In genomic region chrX:12927797-12928589, GRCm38 (mm10) we compare ENCODE assay signal across 13 mouse cellular contexts.
DNase-seq lines count a peak whose midpoint lies in the region; ATAC-seq and TF ChIP-seq lines count a peak whose summit lies in the region.
"Had no signal": no experiment of that assay in that cellular context is flagged by ENCODE, and none has a peak within 500 bp of the region (broad histone marks: within the 10 kb centered on the region; RNA-seq: fewer than 3 reads in every experiment).

No protein-coding gene starts in this region.

- no peaks in the 10 kb centered on the region for H3K79me2 ChIP-seq in heart, adult 2 months (replicated peaks; ENCODE audit: control insufficient read depth, insufficient read depth, low read length)

- no peaks in the 10 kb centered on the region for H3K36me3 ChIP-seq in heart, embryonic 14.5 days (ENCODE audit: control insufficient read depth, insufficient read depth, low read length)
- no peaks in the 10 kb centered on the region for H3K36me3 ChIP-seq in heart, adult 2 months (ENCODE audit: control insufficient read depth, insufficient read depth, low read length)
- H3K36me3 ChIP-seq in testis, adult 2 months (ENCODE audit: control insufficient read depth, insufficient read depth, low read length), result no peaks in the 10 kb centered on the region
- H3K36me3 ChIP-seq in embryonic facial prominence, embryonic 10.5 days (replicated peaks), result no peaks in the 10 kb centered on the region
- no peaks in the 10 kb centered on the region for H3K36me3 ChIP-seq in kidney, embryonic 16.5 days (ENCODE audit: insufficient read depth, low read length)

- 36% methylated on average over 11 of the region's 11 CpGs for WGBS in heart, embryonic 14.5 days
- WGBS in heart, adult 2 months, result 48% methylated on average over 11 of the region's 11 CpGs
- WGBS in embryonic facial prominence, embryonic 10.5 days, result 52% methylated on average over 11 of the region's 11 CpGs
- WGBS in kidney, embryonic 16.5 days, result 59% methylated on average over 11 of the region's 11 CpGs

- DNase-seq in heart, adult 2 months, result no peak
- DNase-seq in testis, postnatal 10 days (ENCODE audit: low spot score), result no peak
- DNase-seq in embryonic facial prominence, embryonic 10.5 days (ENCODE audit: low spot score), result peak; percentile 24
- no peak for DNase-seq in kidney, postnatal 4 days
- DNase-seq: adrenal gland, postnatal 14 days; gastrocnemius, postnatal 14 days; kidney, adult 9 months; lung, embryonic 14.5 days; spleen, adult 18-20 months had no signal

- peaks cover 0 to 3% of the 10 kb centered on the region in 2 experiments; a peak in 1 of 4 replicates for H3K4me1 ChIP-seq in heart, embryonic 14.5 days (ENCODE audit: control insufficient read depth in 2 of 2, insufficient read depth in 2 of 2, low read length in 2 of 2)
- no peaks in the 10 kb centered on the region for H3K4me1 ChIP-seq in heart, adult 2 months (ENCODE audit: control insufficient read depth, insufficient read depth, low read length)
- H3K4me1 ChIP-seq in testis, adult 2 months (ENCODE audit: control insufficient read depth, insufficient read depth, low read length), result no peaks in the 10 kb centered on the region; the same call in 1 of the 2 replicates
- H3K4me1 ChIP-seq in embryonic facial prominence, embryonic 10.5 days, result peaks cover 7% of the 10 kb centered on the region; the same call in 1 of the 2 replicates
- no peaks in the 10 kb centered on the region for H3K4me1 ChIP-seq in kidney, embryonic 16.5 days (ENCODE audit: insufficient read depth, low read length)

- H3K27ac ChIP-seq in heart, embryonic 14.5 days (replicated peaks in 1 of 2; ENCODE audit: control insufficient read depth in 1 of 2, insufficient read depth in 1 of 2, low read depth in 2 of 2, low read length in 2 of 2), result peak overlapping the region; percentile 53 to 69
- no peak overlapping the region for H3K27ac ChIP-seq in heart, adult 2 months
- H3K27ac ChIP-seq in testis, adult 2 months (ENCODE audit: control insufficient read depth, insufficient read depth, low read depth, low read length), result peak overlapping the region; percentile 53; the same call in 1 of the 2 replicates
- no peak overlapping the region for H3K27ac ChIP-seq in embryonic facial prominence, embryonic 10.5 days (replicated peaks)
- H3K27ac ChIP-seq in kidney, embryonic 16.5 days (ENCODE audit: low read length), result no peak overlapping the region

- H3K27me3 ChIP-seq in heart, embryonic 14.5 days (ENCODE audit: control insufficient read depth, insufficient read depth, low read length), result no peaks in the 10 kb centered on the region; the same call in 1 of the 2 replicates
- no peaks in the 10 kb centered on the region for H3K27me3 ChIP-seq in heart, adult 2 months (ENCODE audit: control insufficient read depth, insufficient read depth, low read length)
- no peaks in the 10 kb centered on the region for H3K27me3 ChIP-seq in testis, adult 2 months (ENCODE audit: control insufficient read depth, insufficient read depth, low read length)
- peaks cover 12% of the 10 kb centered on the region for H3K27me3 ChIP-seq in embryonic facial prominence, embryonic 10.5 days (replicated peaks; ENCODE audit: low read depth, poor library complexity, severe bottlenecking)
- H3K27me3 ChIP-seq in kidney, embryonic 16.5 days (ENCODE audit: insufficient read depth, low read length), result no peaks in the 10 kb centered on the region

- H3K9ac ChIP-seq in heart, embryonic 14.5 days (ENCODE audit: low read length), result no peak overlapping the region
- no peak overlapping the region for H3K9ac ChIP-seq in heart, adult 2 months (ENCODE audit: low read depth, low read length)
- H3K9ac ChIP-seq in kidney, embryonic 16.5 days (replicated peaks; ENCODE audit: low read length), result no peak overlapping the region
- H3K9ac ChIP-seq: lung, embryonic 14.5 days had no signal

- no peaks in the 10 kb centered on the region for H3K9me3 ChIP-seq in heart, embryonic 14.5 days (ENCODE audit: control insufficient read depth, low read length)
- H3K9me3 ChIP-seq in embryonic facial prominence, embryonic 10.5 days, result no peaks in the 10 kb centered on the region
- no peaks in the 10 kb centered on the region for H3K9me3 ChIP-seq in kidney, embryonic 16.5 days (ENCODE audit: low read length)

- intact Hi-C loops in heart, adult 2 months (cut with DNase I), result no loop called here

- no peak for TF ChIP-seq EP300 in heart, adult 2 months (IDR thresholded peaks at IDR 0.05; ENCODE audit: insufficient read depth, low read depth, low read length)

- no peak for TF ChIP-seq CTCF in heart, adult 2 months (IDR thresholded peaks at IDR 0.05)
- TF ChIP-seq CTCF in testis, adult 2 months (IDR thresholded peaks at IDR 0.05; ENCODE audit: control insufficient read depth, insufficient read depth, insufficient replicate concordance, low read depth, low read length), result no peak

- H3K4me3 ChIP-seq in heart, embryonic 14.5 days (ENCODE audit: control insufficient read depth in 1 of 2, insufficient read depth in 1 of 2, low read depth in 1 of 2, low read length in 2 of 2), result no peak overlapping the region
- no peak overlapping the region for H3K4me3 ChIP-seq in heart, adult 2 months
- H3K4me3 ChIP-seq in testis, adult 2 months (ENCODE audit: control insufficient read depth, low read depth, low read length), result no peak overlapping the region
- no peak overlapping the region for H3K4me3 ChIP-seq in embryonic facial prominence, embryonic 10.5 days
- H3K4me3 ChIP-seq in kidney, embryonic 16.5 days (ENCODE audit: low read length), result no peak overlapping the region
- H3K4me3 ChIP-seq: myocyte had no signal

- no peak overlapping the region; the same call in 1 of the 2 replicates for H3K4me2 ChIP-seq in heart, embryonic 14.5 days (ENCODE audit: low read length)
- no peak overlapping the region for H3K4me2 ChIP-seq in kidney, embryonic 16.5 days (replicated peaks; ENCODE audit: low read depth, low read length)
- H3K4me2 ChIP-seq: lung, embryonic 14.5 days had no signal

- ATAC-seq in heart, embryonic 14.5 days (ENCODE audit: insufficient number of reproducible peaks, insufficient read depth, low FRiP score, low read depth), result peak; percentile 76
- ATAC-seq in kidney, embryonic 16.5 days (ENCODE audit: low FRiP score, low TSS enrichment), result no peak

- TF ChIP-seq POLR2A in heart, adult 2 months (IDR thresholded peaks at IDR 0.05; ENCODE audit: insufficient read depth, low read depth, low read length), result no peak
- no peak for TF ChIP-seq POLR2A in testis, adult 2 months (IDR thresholded peaks at IDR 0.05; ENCODE audit: control insufficient read depth, low read depth, low read length)

Comparison
In these comparisons a context has a peak if more than half of its experiments do, and no peak if none do; other contexts are left out.
1. H3K27ac ChIP-seq: peak in heart, embryonic 14.5 days (2 of 2) and testis, adult 2 months (single experiment); none in heart, adult 2 months (single experiment), embryonic facial prominence, embryonic 10.5 days (single experiment) and kidney, embryonic 16.5 days (single experiment).